Mouse (Mus musculus) lung, embryonic 14.5 days (tissue): ENCODE results near the gene Eef1b2. TPM values are rescaled to one million over a fixed set of nuclear protein-coding genes. Genes with fewer than 3 reads are reported as not detected.
A peak's percentile ranks its signal among the peaks of the same experiment; 100 is the strongest.

ENCODE experiments used
- ATAC-seq: fragments of 200-750 bp; cut with Nextera tagmentation; 2 replicates; pipeline ENCODE4 v1.8.0; 2017; ENCODE audit warnings: mild to moderate bottlenecking, moderate TSS enrichment, moderate library complexity; ENCODE audit not compliant: insufficient read depth
- DNase-seq: peaks from one replicate; pipeline ENCODE4 v3.0.0-alpha.2; 2015
- H3K27ac ChIP-seq: fragments of 300-500 bp; sonication (generic); 2 replicates; pipeline ENCODE4 v1.5.1; 2014; ENCODE audit warnings: low read depth, mild to moderate bottlenecking, moderate library complexity
- H3K27me3 ChIP-seq: fragments of 300-500 bp; sonication (generic); 2 replicates; pipeline ENCODE4 v1.6.1; 2014; ENCODE audit warnings: low read length, control low read depth; ENCODE audit not compliant: insufficient read depth
- H3K36me3 ChIP-seq: fragments of 300-500 bp; sonication (generic); 2 replicates; pipeline ENCODE4 v1.6.1; 2014; ENCODE audit warnings: control low read depth; ENCODE audit not compliant: insufficient read depth
- H3K4me1 ChIP-seq: fragments of 300-500 bp; sonication (generic); 2 replicates; pipeline ENCODE4 v1.6.1; 2014; ENCODE audit warnings: antibody characterized with exemption, control low read depth; ENCODE audit not compliant: insufficient read depth
- H3K4me2 ChIP-seq: fragments of 300-500 bp; sonication (generic); 2 replicates; pipeline ENCODE4 v1.6.1; 2014; ENCODE audit warnings: mild to moderate bottlenecking
- H3K4me3 ChIP-seq: fragments of 300-500 bp; sonication (generic); 2 replicates; pipeline ENCODE4 v1.5.1; 2014; ENCODE audit warnings: low read depth, low read length
- H3K9ac ChIP-seq: fragments of 300-500 bp; sonication (generic); 2 replicates; pipeline ENCODE4 v1.6.1; 2014
- H3K9me3 ChIP-seq: fragments of 300-500 bp; sonication (generic); 2 replicates; pipeline ENCODE4 v1.6.1; 2016; ENCODE audit warnings: low read depth, low read length, control low read depth
- CTCF ChIP-seq: IDR thresholded peaks from 2 replicates; pipeline ENCODE4 v1.5.1; 2016; ENCODE audit warnings: antibody characterized with exemption, low read depth
- WGBS: fragments of 180-500 bp; shearing (Covaris S2); extraction: QIAGEN DNeasy Blood & Tissue Kit; methylation state at CpG from one replicate; pipeline ENCODE4 v1.1.7; 2014; 5-methylcytosine and 5-hydroxymethylcytosine counted together
- microRNA-seq: library from miRNA; unstranded; fragments of <30 nt; microRNA quantifications from one replicate; pipeline ENCODE4, GENCODE M21; 2016; ENCODE audit warnings: borderline number of aligned reads
- polyA plus RNA-seq: library from polyadenylated mRNA; unstranded; fragments of >200 nt; fragmentation: Nextera tagmentation; extraction: Ambion mirVana; gene quantifications from 2 replicates; pipeline ENCODE4 v1.2.1, GENCODE M21; 2014

The Eef1b2 gene
- polyA plus RNA-seq, 1 experiment from 2014 or later: 695 TPM

GRCm38 (mm10) chr1:63214631-63215030, 38.0 kb downstream of the Eef1b2 start:
- H3K4me3 ChIP-seq: no peak overlapping the region
- DNase-seq (no peak), ATAC-seq (no peak)
- TF ChIP-seq CTCF: no peak
- no peak overlapping the region for H3K9ac ChIP-seq
- WGBS: 46% methylated on average over 7 of the region's 7 CpGs
- no peaks in the 10 kb centered on the region for H3K4me1 ChIP-seq
- no peaks in the 10 kb centered on the region for H3K9me3 ChIP-seq
- no peak overlapping the region for H3K4me2 ChIP-seq
- no peaks in the 10 kb centered on the region for H3K27me3 ChIP-seq
- no peak overlapping the region for H3K27ac ChIP-seq
- no peaks in the 10 kb centered on the region for H3K36me3 ChIP-seq

DNA sequence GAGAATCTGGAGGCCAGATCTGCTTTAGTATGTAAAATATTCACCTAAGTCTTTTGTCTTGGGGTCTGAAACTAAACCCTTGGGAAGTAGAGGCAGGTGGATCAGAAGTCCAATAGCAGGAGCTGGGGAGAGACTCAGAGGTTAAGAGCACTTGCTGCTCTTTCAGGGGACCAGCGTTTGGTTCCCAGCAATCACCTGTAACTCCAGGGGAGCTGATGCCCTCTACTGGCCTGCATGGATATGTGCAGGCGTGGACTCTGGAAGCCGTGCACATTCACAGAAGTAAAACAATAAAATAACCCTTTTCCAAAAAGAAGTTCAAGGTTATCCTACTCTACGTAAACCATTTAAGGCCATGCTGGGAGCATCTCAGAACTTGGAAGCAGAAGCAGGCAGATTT, 42.7 kb downstream of the Eef1b2 start:
- Histone ChIP-seq H3K4me2 (no peak overlapping the region), H3K27me3 (no peaks in the 10 kb centered on the region), H3K36me3 (no peaks in the 10 kb centered on the region), H3K4me3 (no peak overlapping the region), H3K27ac (no peak overlapping the region), H3K4me1 (no peaks in the 10 kb centered on the region), H3K9me3 (no peaks in the 10 kb centered on the region), H3K9ac (no peak overlapping the region)
- no peak for TF ChIP-seq CTCF
- no peak for ATAC-seq
- DNase-seq: no peak
- WGBS: 89% methylated on average over 4 of the region's 4 CpGs

DNA sequence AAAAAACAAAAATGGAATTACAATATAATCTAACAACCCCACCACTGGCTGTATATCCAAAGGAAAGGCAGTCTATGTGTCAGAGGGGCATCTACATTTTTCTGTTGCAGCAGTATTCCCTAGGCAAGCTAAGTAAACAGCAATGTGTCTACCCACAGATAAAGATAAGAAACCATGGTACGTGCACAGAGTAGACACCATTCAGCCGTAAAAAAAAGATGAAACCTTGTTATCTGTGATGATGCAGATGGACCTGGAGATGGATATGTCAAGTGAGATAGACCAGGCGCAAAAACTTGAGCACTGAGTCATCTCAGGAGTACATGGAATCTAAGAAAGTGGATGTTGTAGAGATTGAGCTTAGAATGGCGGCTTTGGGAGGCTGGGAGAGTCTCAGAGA, 48.4 kb downstream of the Eef1b2 start:
- no peak overlapping the region for H3K9ac ChIP-seq
- H3K4me2 ChIP-seq: no peak overlapping the region
- no peaks in the 10 kb centered on the region for H3K4me1 ChIP-seq
- no peaks in the 10 kb centered on the region for H3K36me3 ChIP-seq
- no peak for TF ChIP-seq CTCF
- no peaks in the 10 kb centered on the region for H3K9me3 ChIP-seq
- no peak for DNase-seq
- H3K4me3 ChIP-seq: no peak overlapping the region
- WGBS: 50% methylated on average over 4 of the region's 4 CpGs
- no peak overlapping the region for H3K27ac ChIP-seq
- no peaks in the 10 kb centered on the region for H3K27me3 ChIP-seq
- no peak for ATAC-seq

DNA sequence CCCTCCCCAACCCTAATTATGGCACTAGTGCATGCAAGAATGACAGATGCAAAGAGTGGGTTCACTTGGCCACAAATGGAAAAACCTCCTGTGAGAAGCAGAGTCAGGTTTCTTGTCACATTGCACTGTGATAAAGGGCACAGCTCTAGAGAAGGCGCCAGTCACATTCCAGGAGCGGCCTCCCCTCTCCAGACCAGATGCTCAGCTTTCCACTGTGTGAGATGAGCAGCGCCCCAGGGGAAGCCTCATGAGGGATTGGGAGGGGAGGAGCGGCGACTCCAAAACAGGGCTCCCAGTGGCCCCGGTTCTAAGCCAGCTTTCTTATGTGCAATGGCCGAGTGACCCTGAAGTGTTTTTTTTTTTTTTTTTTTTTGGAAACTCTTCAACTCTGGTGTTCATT, 49.3 kb downstream of the Eef1b2 start:
- no peak overlapping the region for H3K4me2 ChIP-seq
- H3K9me3 ChIP-seq: no peaks in the 10 kb centered on the region
- WGBS: 4% methylated on average over 7 of the region's 7 CpGs
- no peaks in the 10 kb centered on the region for H3K36me3 ChIP-seq
- no peak overlapping the region for H3K27ac ChIP-seq
- no peak overlapping the region for H3K4me3 ChIP-seq
- DNase-seq (peak; percentile 21), ATAC-seq (peak; percentile 14; the same call in 1 of the 2 replicates)
- H3K9ac ChIP-seq: no peak overlapping the region
- no peaks in the 10 kb centered on the region for H3K27me3 ChIP-seq
- TF ChIP-seq CTCF: no peak
- H3K4me1 ChIP-seq: no peaks in the 10 kb centered on the region

DNA sequence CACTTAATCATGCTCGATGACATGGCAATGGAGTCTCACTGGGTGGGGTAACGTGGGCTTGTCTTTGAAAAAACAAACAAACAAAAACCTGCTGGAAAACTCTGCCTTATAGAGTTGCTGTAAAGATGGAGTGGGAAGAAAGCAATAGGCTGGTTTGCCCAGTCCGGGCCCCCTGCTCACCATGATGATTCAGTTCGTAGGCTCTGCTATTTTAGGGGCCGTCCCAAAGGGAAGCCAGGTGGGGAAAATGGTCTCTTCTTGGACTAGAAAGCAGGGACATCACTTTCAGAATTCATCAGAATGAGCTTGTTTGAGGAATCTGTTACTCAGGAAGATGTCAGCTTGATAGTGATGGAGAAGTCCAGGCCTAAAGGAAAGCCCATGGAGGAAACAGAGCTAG, 50.6 kb downstream of the Eef1b2 start:
- Histone ChIP-seq H3K27ac (no peak overlapping the region), H3K27me3 (no peaks in the 10 kb centered on the region), H3K36me3 (no peaks in the 10 kb centered on the region), H3K4me1 (no peaks in the 10 kb centered on the region), H3K9me3 (no peaks in the 10 kb centered on the region), H3K4me2 (no peak overlapping the region), H3K9ac (no peak overlapping the region), H3K4me3 (no peak overlapping the region)
- DNase-seq: no peak
- no peak for TF ChIP-seq CTCF
- no peak for ATAC-seq
- 44% methylated on average over 5 of the region's 5 CpGs for WGBS

Small RNA genes within 50 kb of the gene (microRNA-seq; reads per million reads assigned to microRNA genes)
- gene Gm24557 (not detected), gene Gm27512 (not detected)

Other genes starting within 250 kb of the Eef1b2 start
- 15.1 and 15.4 TPM in 2 replicates for gene Ino80d, start 62.2 kb upstream of the Eef1b2 start, polyA plus RNA-seq
- gene Ndufs1, start within 50 bp of the Eef1b2 start, polyA plus RNA-seq: 132 and 135 TPM in 2 replicates
- gene Gpr1, start 37.7 kb downstream of the Eef1b2 start, polyA plus RNA-seq: not detected in 2 replicates
- gene Zdbf2, start 96.4 kb downstream of the Eef1b2 start, polyA plus RNA-seq: 5.7 and 7.6 TPM in 2 replicates